Mouse (Mus musculus): Measurements from ENCODE around the gene Ufc1. TPM values are rescaled to one million over a fixed set of nuclear protein-coding genes. Genes with fewer than 3 reads are reported as not detected.

The Ufc1 gene
- total RNA-seq, 2 experiments from 2014 or later = 138 to 155 TPM

- DNase-seq (ENCODE audit: low spot score in 2 of 2) = peak; percentile 86 to 88
Measured at GRCm38 (mm10) chr1:171287136-171288081, 7.4 kb downstream of the Ufc1 start, which contains the start of gene Usp21. TSS of gene Usp21 (minus strand) at chr1:171287991.

DNA sequence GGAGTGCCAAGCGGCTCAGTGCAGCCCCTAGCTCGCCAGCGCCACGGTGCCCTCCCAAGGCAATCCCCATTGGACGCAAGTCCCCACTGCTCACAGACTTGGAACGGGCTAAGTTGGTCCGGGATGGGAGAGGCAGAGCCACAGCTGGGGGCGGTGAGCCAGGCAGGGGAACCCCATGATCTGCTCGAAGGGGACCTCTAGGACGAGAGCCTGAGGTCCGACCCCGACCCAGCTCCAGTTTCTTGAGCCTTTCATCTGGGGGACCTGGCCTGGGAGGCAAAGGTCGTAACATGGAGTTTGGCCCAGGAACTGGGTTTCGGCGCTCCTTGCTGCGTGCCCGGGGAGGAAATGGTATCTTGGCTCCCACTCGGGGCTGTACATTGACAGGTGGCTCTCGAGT is 8.3 kb downstream of the Ufc1 start:
- DNase-seq (ENCODE audit: low spot score in 2 of 2) = no peak

- no peak for DNase-seq (ENCODE audit: low spot score in 2 of 2)
Measured at GRCm38 (mm10) chr1:171285096-171285892, 9.5 kb downstream of the Ufc1 start.

GRCm38 (mm10) chr1:171284491-171284890 is 10.3 kb downstream of the Ufc1 start:
- DNase-seq (ENCODE audit: low spot score in 2 of 2) = no peak

DNA sequence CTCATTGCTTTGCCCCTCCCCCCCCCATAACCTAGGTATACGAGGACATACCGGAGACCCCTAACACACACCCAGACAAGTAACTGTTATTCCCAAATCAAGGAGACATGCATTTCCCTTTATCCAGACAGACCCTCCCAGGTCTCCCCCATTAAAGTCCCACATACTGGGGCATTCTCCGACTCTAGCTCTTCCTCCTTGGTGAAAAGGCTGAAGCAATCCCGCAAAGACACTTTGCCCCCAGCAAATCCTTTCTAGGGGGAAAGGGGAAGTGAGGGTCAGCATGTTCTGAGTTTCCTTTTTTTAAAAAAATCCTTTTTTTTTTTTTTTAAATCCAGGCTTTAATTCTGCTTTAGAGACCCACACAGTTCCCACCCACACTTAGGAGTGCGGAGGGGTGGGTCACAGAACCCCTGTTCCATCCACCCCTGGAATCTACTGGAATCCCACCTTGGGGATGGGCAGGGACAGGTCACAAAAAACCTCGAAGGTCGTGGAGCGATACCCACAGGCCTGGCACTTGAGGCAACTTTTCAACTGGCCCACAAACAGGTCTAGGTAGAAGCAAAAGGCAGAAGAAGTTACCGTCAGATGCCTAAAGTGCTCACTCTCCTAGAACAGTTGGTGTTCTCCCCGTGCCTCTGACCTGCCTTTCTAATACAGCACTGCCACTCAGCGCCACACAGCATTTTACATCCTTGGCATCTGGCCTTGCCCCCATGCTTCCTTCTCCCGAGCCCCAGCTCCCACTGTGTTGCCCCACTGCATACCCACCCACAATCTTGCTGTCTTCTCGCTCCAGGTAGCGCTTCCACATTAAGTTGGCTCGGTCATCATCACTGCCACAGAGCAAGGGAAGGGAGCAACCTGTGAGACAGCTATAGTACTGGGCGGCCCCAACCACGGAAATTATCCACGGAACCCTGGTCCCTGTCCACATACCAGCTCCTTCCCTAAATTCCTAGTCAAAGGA is 11.3 kb downstream of the Ufc1 start:
- DNase-seq (ENCODE audit: low spot score in 2 of 2) = no peak

DNA sequence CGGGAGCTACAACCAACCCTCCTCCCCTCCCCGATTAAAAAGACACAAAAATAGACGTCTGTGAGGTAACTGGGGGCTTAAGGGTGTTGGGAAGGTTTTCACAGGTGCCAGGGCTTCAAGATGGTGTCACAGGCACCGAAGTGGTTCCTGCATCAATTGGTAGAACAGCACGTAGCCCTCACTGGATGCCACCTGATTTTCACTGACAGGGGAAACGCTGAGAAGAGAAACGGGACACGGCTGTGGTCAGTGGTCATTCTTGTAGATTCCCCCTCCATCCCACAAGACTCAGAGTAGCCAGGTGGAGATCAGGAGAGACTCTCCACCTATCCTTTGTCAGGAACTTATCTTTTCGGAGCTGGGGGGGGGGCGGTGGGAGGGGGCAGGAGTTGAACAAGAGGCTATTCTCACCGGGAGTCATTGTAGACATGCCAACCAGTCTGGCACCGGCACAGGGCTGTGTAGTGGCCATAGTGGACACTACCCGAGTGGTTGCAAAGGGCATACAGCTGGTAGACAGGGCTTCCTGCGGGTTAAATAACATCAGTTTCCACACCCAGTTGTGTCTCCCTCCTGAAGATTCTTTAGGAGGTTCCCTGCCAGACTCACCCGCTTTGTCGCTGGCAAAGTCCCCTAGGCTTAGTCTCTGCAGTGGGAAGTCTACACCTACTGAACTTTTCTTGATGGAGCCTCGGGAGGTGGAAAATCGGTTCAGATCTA is 12.6 kb downstream of the Ufc1 start:
- DNase-seq (ENCODE audit: low spot score in 2 of 2) = no peak

DNA sequence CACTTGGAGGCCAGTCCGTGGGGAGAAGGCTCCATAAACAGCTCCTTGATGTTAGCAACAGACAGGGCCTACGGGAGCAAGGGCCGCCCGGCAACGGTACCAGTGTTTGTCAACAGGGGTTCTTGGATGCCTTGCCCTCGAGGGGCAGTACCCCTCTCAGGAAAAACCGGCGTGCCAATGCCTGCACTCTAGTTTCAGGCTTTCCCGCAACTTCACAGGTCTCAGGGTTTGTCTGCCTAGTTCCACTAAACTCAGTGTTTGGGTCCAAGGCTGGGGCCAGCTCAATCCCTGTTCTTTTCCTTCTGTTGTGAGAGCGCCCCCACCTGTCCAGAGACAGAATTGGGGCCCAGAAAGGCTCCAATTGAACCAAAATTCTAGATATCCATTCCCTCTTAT is 13.3 kb downstream of the Ufc1 start:
- DNase-seq (ENCODE audit: low spot score in 2 of 2) = peak; percentile 59 to 71

DNA sequence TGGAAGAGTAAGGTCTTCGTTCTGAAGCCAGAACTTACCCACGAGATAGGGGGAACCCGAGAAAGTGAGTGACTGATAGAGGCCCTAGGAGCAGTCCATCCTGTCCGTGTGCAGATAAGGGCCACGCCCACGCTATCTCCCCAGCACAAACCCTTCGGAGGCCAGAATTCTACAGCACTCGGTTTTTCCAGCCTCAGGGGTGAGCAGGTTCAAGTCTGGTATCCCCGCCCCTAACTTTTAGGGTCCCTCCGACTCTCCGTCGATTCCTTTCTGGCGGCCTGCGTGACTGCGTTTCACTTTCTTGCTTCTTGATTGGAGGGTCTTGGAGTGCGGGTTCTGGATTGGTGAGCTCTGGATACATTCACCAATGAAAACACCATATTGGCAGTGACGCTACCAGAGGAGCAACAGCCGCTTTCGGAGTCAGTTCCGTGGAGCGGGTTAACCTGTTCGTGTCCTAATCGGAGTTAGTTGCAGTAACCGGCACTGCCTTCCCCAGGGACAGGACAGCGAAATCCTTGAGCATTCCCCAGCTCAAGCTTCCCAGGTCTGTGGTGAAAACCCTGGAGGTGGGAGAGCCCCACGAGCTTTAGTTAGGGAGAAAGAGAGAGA is 13.8 kb downstream of the Ufc1 start, which contains the start of gene Ppox:
TSS of gene Ppox (minus strand) at position 271 of the 612 bp plus-strand sequence.
- DNase-seq (ENCODE audit: low spot score in 2 of 2) = peak; percentile 41 to 82

DNA sequence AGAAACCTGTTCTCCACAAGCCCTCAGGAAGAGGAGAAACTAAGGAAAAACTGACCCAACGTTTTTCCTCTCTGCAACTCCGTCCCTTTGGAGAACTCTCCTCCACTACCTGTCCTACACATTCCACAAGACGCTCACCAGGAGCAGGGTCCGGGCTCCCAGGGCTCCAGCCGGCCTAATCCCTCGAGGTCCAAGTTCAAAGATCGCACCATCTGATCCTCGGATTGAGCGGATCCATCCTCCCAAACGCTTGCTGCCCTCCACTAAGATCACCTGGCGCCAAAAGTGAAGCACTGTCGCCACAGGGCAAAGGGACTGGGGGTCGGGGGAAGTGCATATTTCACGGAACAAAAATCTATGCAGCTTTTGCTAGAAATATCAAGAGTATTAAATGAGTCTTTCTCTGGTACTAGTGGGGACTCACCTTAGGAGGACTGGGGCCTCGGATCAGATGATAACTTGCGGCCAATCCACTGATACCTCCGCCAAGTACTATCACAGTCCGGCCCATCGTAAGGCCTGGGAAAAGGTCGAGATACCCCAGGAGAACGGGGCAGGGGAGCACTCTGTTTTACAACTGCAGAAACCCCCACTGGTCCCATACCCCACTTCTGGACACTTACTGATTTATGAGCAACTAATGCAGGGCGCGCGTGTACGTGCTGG is 14.4 kb downstream of the Ufc1 start:
- no peak for DNase-seq (ENCODE audit: low spot score in 2 of 2)

DNA sequence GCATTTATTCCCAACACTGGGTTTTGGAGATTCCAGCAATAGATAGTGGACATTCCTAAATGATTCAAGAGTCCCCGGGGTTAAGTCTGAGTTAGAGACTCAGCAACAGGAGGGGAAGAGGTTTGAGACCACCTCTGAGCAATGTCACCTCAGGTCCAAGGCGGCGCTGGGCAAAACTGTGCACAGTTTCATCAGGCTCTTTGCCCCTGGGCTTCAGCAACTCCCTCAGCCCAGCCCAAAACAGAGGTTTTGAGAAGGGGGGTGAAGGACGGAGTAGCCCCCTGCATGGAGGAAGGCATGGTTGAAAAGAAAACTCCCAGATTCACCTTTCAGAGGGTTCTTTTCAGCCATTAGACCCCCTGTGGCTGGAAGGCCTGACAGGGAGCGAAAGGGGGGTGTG is 15.1 kb downstream of the Ufc1 start:
- no peak for DNase-seq (ENCODE audit: low spot score in 2 of 2)

- no peak for DNase-seq (ENCODE audit: low spot score in 2 of 2)
Measured at GRCm38 (mm10) chr1:171279012-171279705, 15.7 kb downstream of the Ufc1 start.

DNA sequence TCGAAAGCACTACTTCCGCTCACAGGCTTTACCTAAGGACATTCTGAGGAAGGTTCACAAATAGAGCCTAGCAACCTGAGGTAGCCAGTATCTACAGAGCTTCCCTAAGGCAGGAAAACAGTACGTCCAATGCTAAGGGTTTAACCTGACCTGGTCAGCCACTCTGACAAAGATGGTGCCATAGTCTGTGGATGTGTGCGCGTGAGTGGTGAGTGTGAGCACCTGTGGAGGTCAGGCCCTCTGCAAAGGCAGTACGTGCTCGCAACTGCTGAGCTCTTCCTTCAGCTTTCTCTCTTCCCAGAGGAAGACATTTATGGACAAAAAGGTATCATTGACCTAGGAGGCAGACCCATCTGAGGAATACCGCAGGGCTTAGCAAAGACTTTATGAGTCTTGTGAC is 16.4 kb downstream of the Ufc1 start:
- DNase-seq (ENCODE audit: low spot score in 2 of 2) = no peak

DNA sequence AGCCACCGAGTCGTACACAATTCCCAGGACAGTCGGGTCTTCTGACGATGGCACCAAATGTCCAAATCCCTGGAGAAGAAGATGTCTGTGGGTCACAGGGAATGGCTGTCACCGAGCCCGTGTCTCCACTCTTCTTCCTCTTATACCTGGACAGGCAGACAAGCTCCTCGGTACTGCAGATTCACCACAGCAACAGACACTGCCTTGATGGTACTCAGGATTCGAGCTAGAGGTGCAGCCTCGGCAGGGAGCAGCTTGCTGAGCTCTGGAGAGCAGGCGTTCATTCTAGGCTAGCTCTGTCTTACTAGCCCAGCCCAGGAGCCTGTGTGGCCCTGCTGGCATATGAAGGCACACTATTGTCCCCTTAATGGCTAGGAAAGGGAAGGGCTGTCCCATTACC is 17.1 kb downstream of the Ufc1 start:
- no peak for DNase-seq (ENCODE audit: low spot score in 2 of 2)

DNA sequence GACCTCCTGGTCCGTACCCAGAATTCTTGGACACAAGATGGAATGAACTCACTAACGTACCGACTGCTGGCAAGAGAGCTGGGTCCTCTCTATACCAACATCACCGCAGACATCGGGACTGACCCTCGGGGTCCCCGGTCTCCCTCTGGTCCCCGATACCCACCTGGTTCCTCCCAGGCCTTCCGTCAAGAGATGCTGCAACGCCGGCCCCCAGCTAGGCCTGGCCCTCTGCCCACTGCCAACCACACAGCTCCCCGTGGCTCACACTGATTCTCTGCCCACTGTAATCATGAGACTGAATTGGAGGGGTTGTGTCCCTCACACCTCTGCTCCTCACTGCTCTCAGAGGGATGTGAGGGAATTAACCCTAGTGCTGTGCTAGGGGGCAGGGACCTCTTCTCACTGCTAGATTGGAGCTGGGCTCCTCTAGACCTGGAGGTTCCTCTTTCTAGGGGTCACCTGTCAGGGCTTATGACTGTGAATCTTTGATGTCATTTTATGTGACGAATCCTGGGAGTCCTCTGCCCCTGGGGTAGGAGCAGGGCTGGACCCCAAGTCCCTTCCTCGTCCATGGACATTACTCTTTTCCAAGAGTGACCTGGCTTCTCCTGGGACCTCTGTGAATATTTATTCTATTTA is 18.6 kb downstream of the Ufc1 start:
- no peak for DNase-seq (ENCODE audit: low spot score in 2 of 2)

DNA sequence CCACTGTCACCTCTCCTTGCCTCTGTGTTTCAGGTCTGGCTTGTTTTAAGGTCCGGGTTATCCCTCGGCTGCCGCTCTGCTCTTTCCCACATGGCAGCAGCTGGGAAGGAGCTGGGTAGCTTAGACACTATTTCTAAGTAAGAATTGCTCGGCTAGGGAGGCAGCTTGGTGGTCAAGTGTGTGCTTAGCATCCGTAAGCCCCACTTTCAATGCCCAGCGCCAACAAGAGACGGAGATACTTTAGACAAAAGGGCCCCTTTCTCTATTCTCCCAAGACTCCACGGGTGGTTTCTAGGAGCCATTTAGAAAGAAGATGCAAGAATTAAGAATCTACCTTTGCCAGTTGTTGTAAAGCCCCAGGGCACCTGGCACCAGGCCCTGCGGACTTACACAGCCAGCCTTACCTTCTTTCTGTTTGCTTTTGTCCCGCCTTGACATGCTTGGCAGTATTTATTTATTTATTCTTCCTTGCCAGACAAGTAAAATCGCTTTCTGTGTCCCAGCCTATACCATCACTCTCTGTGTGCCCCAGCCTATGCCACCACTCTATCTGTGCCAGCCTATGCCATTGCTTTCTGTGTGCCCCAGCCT is 19.6 kb downstream of the Ufc1 start:
- DNase-seq (ENCODE audit: low spot score in 2 of 2) = no peak

DNA sequence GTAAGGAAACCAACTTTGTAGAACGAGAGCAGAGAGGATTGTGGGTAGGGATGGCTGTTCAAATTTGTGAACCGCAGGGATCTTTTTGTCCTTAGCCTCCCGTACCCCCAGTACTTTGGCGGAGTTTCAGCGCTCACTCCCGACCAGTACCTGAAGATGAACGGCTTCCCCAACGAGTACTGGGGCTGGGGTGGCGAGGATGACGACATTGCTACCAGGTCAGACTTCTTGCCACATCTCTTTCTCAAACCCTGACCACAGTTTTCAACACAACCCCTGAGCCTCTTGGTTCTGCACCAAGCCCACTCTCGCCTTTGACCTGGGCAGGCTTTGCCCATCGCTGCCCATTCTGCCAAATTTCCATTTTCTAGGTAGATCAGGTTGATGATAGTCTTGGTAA is 20.7 kb downstream of the Ufc1 start:
- no peak for DNase-seq (ENCODE audit: low spot score in 2 of 2)

GRCm38 (mm10) chr1:171272086-171272485 is 22.7 kb downstream of the Ufc1 start:
- DNase-seq (ENCODE audit: low spot score in 2 of 2) = no peak

DNA sequence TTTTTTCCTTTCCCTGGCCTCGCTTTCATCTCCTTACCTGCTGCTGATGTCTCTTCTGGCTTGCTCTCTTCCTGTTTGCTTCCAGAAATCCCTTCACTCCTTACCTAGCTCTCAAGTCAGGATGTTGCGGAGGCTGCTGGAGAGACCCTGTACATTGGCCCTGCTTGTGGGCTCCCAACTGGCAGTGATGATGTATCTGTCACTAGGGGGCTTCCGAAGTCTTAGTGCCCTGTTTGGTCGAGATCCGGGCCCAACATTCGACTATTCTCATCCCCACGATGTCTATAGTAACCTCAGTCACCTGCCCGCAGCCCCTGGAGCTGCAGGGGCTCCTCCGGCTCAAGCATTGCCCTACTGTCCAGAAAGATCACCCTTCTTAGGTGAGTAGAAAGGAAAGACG is 23.2 kb downstream of the Ufc1 start:
- DNase-seq (ENCODE audit: low spot score in 2 of 2) = no peak

All from adrenal gland, postnatal 4 days (tissue).